Mouse (Mus musculus) hindbrain, embryonic 10.5 days (tissue): Measurements from ENCODE around the gene Krt12. TPM values are rescaled to one million over a fixed set of nuclear protein-coding genes. Genes with fewer than 3 reads are reported as not detected.

ENCODE experiments used
- DNase-seq: peaks from one replicate; pipeline ENCODE4 v3.0.0-alpha.2; 2017; ENCODE audit warnings: low spot score
- H3K27ac ChIP-seq: fragments of 300-500 bp; sonication (generic); 2 replicates; pipeline ENCODE4 v1.5.1; 2016; ENCODE audit warnings: mild to moderate bottlenecking, moderate library complexity
- H3K27me3 ChIP-seq: fragments of 300-500 bp; sonication (generic); 2 replicates; pipeline ENCODE4 v1.6.1; 2016; ENCODE audit warnings: mild to moderate bottlenecking; ENCODE audit not compliant: poor library complexity, insufficient read depth, severe bottlenecking
- H3K36me3 ChIP-seq: fragments of 300-500 bp; sonication (generic); 2 replicates; pipeline ENCODE4 v1.6.1; 2016; ENCODE audit warnings: mild to moderate bottlenecking, moderate library complexity
- H3K4me1 ChIP-seq: fragments of 300-500 bp; sonication (generic); replicated peaks from 2 replicates; pipeline ENCODE4 v1.6.1; 2016; ENCODE audit warnings: mild to moderate bottlenecking
- H3K4me3 ChIP-seq: fragments of 300-500 bp; sonication (generic); 2 replicates; pipeline ENCODE4 v1.5.1; 2016; ENCODE audit warnings: mild to moderate bottlenecking, moderate library complexity
- H3K9me3 ChIP-seq: fragments of 300-500 bp; sonication (generic); 2 replicates; pipeline ENCODE4 v1.6.1; 2016; ENCODE audit warnings: mild to moderate bottlenecking, moderate library complexity
- WGBS: fragments of 180-500 bp; shearing (Covaris S2); methylation state at CpG from one replicate; pipeline ENCODE4 v1.1.7; 2016; 5-methylcytosine and 5-hydroxymethylcytosine counted together
- polyA plus RNA-seq: library from polyadenylated mRNA; unstranded; fragments of >200 nt; fragmentation: Nextera tagmentation; extraction: Ambion mirVana; gene quantifications from 2 replicates; pipeline ENCODE4 v1.2.1, GENCODE M21; 2016

The Krt12 gene
- polyA plus RNA-seq, 1 experiment from 2014 or later, result 0.09 TPM

DNA sequence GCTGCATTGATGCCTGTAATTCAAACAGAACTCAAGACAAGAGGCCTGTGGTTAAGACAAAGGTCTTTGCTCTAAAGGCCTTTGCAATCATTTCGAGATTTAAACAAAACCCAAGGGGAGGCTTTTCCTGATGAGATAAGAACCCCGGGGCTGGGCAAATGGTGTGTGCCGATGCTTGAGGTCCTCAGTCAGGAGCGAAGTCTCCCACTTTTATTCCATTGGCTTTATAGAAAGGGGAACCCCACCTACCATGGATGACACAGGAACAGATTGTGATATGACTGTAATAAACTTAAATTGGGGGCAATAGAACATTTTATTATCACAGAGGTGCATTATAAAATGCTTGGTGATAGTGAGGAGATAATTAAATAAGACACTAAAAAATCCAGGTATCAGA, 14.6 kb upstream of the Krt12 start:
- H3K9me3 ChIP-seq, result no peaks in the 10 kb centered on the region
- no peak overlapping the region for H3K4me3 ChIP-seq
- H3K36me3 ChIP-seq, result no peaks in the 10 kb centered on the region
- no peak overlapping the region for H3K27ac ChIP-seq
- no peak for DNase-seq
- 0 out of 2 replicates have a peak, but pooled peaks cover 4% of the 10 kb centered on the region for H3K4me1 ChIP-seq
- H3K27me3 ChIP-seq, result no peaks in the 10 kb centered on the region
- 75% methylated on average over 4 of the region's 4 CpGs for WGBS

DNA sequence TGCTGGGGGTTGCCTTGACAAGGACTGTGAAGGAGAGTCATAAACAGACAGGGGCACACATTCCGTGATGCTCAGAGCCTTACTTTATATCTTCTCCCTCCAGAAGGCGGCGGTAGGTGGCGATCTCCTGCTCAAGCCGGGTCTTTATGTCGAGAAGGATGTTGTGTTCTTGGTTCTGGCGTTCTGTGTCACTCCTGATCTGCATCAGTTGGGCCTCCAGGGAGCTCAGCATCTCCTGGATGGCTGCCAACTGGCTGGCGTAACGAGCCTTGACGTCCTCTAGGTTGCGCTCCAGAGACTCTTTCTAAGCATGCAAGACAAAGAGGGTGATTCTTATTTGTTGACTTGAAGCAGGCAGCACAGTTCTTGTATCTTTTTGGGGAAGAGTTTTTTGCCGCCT, 8.6 kb upstream of the Krt12 start:
- Histone ChIP-seq H3K36me3 (no peaks in the 10 kb centered on the region), H3K4me3 (no peak overlapping the region), H3K9me3 (no peaks in the 10 kb centered on the region), H3K27ac (no peak overlapping the region), H3K4me1 (0 out of 2 replicates have a peak, but pooled peaks cover 3% of the 10 kb centered on the region), H3K27me3 (no peaks in the 10 kb centered on the region; the same call in 1 of the 2 replicates)
- peak; percentile 10 for DNase-seq
- WGBS, result 57% methylated on average over 12 of the region's 12 CpGs

DNA sequence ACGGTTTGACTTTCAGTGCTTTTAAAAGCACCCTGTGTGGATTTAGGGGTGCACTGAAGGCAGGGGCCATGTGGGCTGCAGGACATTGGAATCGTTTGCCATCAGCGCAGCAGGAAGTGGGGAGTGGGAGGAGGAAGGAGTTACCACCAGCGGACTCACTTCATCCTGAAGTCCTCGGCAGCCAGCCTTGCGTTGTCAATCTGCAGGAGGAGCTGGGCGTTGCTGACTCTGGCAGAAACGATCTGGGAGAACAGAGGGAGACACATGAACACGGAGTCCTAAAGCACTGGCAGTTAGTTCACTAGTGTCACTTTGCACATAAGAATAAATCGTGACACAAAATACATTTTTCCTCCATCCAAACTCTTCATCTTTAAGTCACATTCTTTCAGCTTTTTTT, 1.5 kb downstream of the Krt12 start:
- H3K27me3 ChIP-seq, result 0 out of 2 replicates have a peak, but pooled peaks cover 3% of the 10 kb centered on the region
- 60% methylated on average over 10 of the region's 10 CpGs for WGBS
- H3K9me3 ChIP-seq, result no peaks in the 10 kb centered on the region
- no peak for DNase-seq
- no peak overlapping the region for H3K27ac ChIP-seq
- H3K36me3 ChIP-seq, result no peaks in the 10 kb centered on the region
- no peak overlapping the region for H3K4me3 ChIP-seq
- no peaks in the 10 kb centered on the region for H3K4me1 ChIP-seq

DNA sequence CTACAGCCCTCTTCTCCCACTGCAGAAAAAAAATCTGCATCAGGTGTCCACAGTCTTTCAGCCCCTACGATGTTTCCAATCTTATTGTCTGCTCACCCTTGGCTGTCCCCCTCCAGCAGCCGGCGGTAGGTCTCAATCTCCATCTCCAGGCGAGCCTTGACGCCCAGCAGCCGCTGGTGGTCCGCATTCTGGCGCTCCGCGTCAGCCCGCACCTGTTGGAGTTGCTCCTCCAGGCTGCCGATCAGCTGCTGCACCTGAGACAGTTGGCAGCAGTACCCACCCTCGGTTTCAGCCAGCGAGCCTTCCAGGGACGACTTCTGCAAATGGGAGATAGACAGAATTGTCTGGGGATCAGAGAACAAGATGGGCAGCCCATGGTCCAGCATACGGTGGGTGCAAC, 4.2 kb downstream of the Krt12 start:
- Histone ChIP-seq H3K27ac (no peak overlapping the region), H3K4me3 (no peak overlapping the region), H3K27me3 (0 out of 2 replicates have a peak, but pooled peaks cover 3% of the 10 kb centered on the region), H3K36me3 (no peaks in the 10 kb centered on the region), H3K9me3 (no peaks in the 10 kb centered on the region), H3K4me1 (no peaks in the 10 kb centered on the region)
- WGBS, result 71% methylated on average over 16 of the region's 16 CpGs
- DNase-seq, result no peak

DNA sequence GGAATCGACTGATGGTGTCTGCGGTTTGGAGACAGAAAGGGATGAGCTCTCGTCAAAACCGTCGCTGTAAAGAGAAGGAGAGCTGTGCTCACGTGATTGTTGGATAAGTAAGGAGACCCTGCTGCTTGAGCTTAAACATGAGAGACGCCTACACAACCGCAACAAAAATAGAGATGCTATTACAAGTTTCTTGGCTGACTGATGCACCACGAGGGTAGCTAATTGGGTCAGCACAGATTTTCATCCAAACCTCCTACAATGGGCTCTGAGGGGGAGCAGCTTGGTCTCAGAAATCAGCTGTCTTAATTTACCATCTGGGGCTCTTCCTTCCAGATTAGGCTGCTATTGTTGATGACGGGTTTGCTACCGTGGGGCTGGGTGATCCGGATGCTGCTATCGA, 5.2 kb downstream of the Krt12 start:
- Histone ChIP-seq H3K36me3 (no peaks in the 10 kb centered on the region), H3K27me3 (0 out of 2 replicates have a peak, but pooled peaks cover 3% of the 10 kb centered on the region), H3K9me3 (no peaks in the 10 kb centered on the region), H3K4me3 (no peak overlapping the region), H3K4me1 (no peaks in the 10 kb centered on the region), H3K27ac (no peak overlapping the region)
- WGBS, result 89% methylated on average over 13 of the region's 13 CpGs
- DNase-seq, result no peak

DNA sequence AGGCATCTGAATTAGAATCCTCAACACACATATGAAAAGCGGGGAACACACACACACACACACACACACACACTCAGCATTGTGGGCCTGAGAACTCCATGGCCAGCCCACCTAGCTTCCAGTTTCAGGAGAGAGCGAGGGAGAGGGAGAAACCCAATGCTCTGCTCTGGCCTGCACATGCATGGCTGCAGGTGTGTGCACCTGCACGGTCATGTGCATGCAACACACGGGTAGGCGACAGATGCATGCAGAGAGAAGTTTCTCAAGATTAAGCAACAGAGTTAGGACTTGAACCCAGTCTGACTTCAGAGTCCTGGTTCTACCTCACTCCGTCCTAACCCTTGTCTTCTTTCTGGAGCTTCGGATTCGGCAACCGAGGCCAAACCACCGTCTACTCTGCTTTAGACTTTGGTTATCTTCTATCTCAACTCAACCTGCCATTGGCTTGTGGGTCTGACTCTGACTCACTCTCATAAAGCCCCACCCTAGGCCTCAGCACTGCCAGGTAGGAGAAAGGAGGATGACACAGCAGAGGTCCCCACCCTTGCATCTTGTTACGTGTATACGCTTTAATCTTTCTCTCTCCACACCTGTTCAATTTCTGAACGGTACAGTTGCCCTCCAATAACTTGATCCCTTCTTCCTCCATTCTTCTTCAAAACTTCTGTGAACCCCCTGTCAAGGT, 7.5 kb downstream of the Krt12 start:
- no peak for DNase-seq
- WGBS, result 91% methylated on average over 13 of the region's 13 CpGs

DNA sequence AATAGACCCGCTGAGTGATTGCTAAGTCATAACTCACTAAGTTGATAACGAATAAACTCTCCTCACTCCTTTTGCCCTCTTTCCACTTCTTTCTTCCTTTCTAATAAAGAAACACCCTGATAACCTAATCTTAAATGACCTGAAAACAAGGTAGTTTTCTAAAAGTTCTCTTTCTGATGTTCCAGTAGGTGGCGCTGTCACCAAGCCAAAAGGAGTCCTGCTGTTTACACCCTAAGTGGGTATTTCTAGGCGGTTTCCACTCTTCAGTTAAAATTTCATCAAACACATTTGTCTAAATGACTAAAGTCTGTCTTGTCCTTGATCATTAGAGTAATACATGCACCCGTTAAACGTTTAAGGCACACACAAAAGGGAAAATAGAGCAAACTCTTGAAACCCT, 8.8 kb downstream of the Krt12 start:
- Histone ChIP-seq H3K9me3 (no peaks in the 10 kb centered on the region), H3K27ac (no peak overlapping the region), H3K4me1 (no peaks in the 10 kb centered on the region), H3K4me3 (no peak overlapping the region), H3K27me3 (0 out of 2 replicates have a peak, but pooled peaks cover 3% of the 10 kb centered on the region), H3K36me3 (no peaks in the 10 kb centered on the region)
- peak; percentile 17 for DNase-seq
- WGBS, result 24% methylated on average over 6 of the region's 6 CpGs

More for the DNA sequence above, 7.5 kb downstream of the Krt12 start:
- H3K27me3 ChIP-seq, result 0 out of 2 replicates have a peak, but pooled peaks cover 3% of the 10 kb centered on the region
- no peaks in the 10 kb centered on the region for H3K9me3 ChIP-seq
- H3K27ac ChIP-seq, result no peak overlapping the region
- no peak overlapping the region for H3K4me3 ChIP-seq
- H3K36me3 ChIP-seq, result no peaks in the 10 kb centered on the region
- H3K4me1 ChIP-seq, result no peaks in the 10 kb centered on the region

DNA sequence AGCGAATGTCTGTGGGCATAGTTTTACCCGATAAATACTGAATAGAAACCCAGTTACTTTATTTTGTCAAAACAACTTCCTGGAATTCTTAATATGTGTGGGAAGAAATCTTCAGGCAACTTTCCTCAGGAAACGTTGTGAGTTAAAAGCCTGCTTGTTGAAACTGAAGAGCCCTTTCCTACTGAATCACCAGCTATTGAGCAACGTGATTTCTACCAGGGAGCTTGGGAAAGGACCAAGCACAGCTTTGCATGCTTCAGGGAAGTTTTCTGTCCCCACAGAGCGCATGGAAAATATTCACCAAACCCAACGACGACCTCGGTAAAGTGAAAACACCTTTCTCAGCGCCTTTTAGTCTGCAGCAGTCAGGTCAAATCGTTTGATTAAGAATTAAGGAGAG, 15.9 kb downstream of the Krt12 start:
- no peaks in the 10 kb centered on the region for H3K9me3 ChIP-seq
- H3K4me3 ChIP-seq, result no peak overlapping the region
- no peak for DNase-seq
- H3K27me3 ChIP-seq, result no peaks in the 10 kb centered on the region
- no peak overlapping the region for H3K27ac ChIP-seq
- H3K4me1 ChIP-seq, result no peaks in the 10 kb centered on the region
- WGBS, result 82% methylated on average over 10 of the region's 10 CpGs
- H3K36me3 ChIP-seq, result no peaks in the 10 kb centered on the region

DNA sequence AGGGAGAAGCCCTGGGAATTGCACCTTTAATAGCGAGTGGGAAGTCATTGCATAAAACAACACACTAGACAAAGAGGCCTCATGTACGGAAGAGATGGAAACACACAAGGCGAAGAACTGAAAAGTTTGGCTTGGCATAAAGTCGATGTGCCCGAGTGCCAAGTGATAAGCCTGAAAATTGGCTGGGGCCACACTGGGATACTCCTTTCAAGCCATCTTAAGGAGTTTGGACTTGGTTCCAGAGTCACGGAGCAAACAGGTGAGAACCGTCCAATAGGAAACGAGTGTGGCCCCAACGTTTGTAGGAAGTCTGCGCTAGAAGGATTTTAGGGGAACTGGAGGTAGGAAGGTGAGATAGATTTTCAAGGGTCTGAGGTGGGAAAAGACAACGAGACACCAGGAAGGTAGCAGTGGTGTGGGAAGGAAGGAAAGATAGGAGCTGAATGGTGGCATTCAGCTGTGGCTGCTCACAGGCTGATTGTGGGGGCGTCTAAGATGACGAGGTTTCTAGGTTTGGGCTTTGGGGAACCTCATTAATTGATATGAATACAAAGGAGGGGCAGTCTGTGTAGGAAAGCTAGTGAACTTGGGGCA, 22.0 kb downstream of the Krt12 start:
- Histone ChIP-seq H3K27me3 (0 out of 2 replicates have a peak, but pooled peaks cover 7% of the 10 kb centered on the region), H3K36me3 (no peaks in the 10 kb centered on the region), H3K4me3 (no peak overlapping the region), H3K4me1 (no peaks in the 10 kb centered on the region), H3K9me3 (no peaks in the 10 kb centered on the region), H3K27ac (no peak overlapping the region)
- DNase-seq, result no peak
- WGBS, result 86% methylated on average over 13 of the region's 13 CpGs

DNA sequence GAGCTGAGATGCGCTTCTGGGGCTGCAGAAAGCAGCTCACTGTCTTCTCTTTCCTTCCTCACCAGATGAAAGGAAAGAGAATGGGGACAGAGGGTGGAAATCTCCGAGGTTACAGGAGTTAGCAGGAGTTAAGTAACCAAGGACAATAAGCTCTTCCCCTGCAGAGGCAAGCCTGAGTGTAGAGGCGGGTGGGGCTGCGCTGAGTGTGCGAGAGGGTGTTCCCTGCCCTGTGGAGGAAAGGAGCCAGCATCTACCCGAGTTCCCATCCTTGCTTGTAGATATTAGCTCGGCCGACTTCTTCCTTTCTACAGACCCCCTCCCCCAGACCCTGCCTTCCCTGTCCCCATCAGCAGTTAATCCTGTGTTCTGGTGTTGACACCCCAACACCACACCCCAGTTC, 23.2 kb downstream of the Krt12 start:
- no peak overlapping the region for H3K4me3 ChIP-seq
- no peak for DNase-seq
- H3K4me1 ChIP-seq, result no peaks in the 10 kb centered on the region
- H3K27ac ChIP-seq, result no peak overlapping the region
- no peaks in the 10 kb centered on the region for H3K36me3 ChIP-seq
- H3K9me3 ChIP-seq, result no peaks in the 10 kb centered on the region
- 65% methylated on average over 8 of the region's 8 CpGs for WGBS
- H3K27me3 ChIP-seq, result 0 out of 2 replicates have a peak, but pooled peaks cover 7% of the 10 kb centered on the region

DNA sequence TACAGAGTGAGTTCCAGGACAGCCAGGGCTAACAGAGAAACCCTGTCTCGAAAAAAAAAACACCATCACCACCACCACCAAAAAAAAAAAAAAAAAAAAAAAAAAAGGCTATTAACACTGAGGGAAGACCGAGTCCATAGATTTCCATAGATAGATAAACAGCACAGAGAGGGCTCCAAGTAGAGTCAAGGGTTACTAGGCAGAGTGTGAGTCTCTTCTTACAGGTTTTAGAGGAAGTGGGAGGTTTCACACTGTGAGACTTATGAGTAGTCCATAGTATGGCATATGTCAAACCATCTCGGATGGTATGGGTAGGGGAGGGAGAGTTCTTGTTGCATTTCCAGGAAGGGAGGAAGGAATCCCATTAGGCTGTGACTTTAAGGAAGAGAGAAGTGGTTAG, 24.0 kb downstream of the Krt12 start:
- no peaks in the 10 kb centered on the region for H3K9me3 ChIP-seq

DNA sequence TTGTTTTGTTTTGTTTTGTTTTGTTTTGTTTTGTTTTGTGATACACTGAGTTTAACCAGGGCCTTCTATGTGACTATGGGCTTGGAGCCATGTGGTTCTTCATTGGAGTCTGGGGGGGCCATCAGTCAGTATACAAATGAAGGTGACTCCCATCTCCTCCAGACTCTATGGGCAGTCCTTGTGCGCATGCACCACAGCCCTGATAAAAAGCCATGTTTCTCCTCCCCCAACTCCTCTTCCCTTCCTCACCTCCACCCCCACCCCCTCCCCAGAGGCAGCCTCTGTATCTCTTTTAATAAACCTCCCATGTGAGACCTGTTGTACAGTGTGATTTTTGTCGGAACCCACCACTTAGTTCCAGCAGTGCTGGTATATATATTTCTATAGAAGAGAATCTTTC, 25.4 kb downstream of the Krt12 start:
- Histone ChIP-seq H3K27me3 (0 out of 2 replicates have a peak, but pooled peaks cover 7% of the 10 kb centered on the region), H3K27ac (no peak overlapping the region), H3K9me3 (no peaks in the 10 kb centered on the region), H3K4me3 (no peak overlapping the region), H3K4me1 (no peaks in the 10 kb centered on the region), H3K36me3 (no peaks in the 10 kb centered on the region)
- DNase-seq, result no peak
- 92% methylated on average over 2 of the region's 2 CpGs for WGBS

More for the DNA sequence above, 24.0 kb downstream of the Krt12 start:
- Histone ChIP-seq H3K4me1 (no peaks in the 10 kb centered on the region), H3K36me3 (no peaks in the 10 kb centered on the region), H3K27ac (no peak overlapping the region), H3K4me3 (no peak overlapping the region), H3K27me3 (0 out of 2 replicates have a peak, but pooled peaks cover 7% of the 10 kb centered on the region)
- no peak for DNase-seq
- WGBS, result 84% methylated on average over 3 of the region's 3 CpGs

DNA sequence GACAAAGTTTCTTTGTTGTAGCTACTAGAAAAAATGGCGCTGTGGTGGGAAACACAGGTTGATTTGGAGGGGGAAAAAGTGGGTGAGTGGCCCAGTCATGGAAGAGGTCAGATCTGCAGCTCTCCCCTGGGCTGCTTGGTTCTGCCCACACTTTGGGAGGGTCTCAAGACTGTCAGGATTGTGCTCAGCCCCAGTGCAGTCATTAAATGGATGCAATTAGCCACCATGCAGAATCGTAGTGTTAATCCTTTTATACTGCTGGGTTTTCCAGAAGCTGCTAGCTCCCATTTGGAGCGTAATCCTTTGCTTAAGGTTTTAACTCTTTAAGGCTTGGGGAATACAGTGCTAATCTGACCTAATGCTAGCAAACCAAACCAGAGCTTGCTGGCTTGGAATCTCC, 26.0 kb downstream of the Krt12 start:
- Histone ChIP-seq H3K4me1 (no peaks in the 10 kb centered on the region), H3K9me3 (no peaks in the 10 kb centered on the region), H3K27ac (no peak overlapping the region), H3K36me3 (no peaks in the 10 kb centered on the region), H3K27me3 (0 out of 2 replicates have a peak, but pooled peaks cover 7% of the 10 kb centered on the region), H3K4me3 (no peak overlapping the region)
- 63% methylated on average over 3 of the region's 3 CpGs for WGBS
- DNase-seq, result no peak
